ENCODE assay signal across 25 mouse cellular contexts in genomic region chr11:23120533-23121210, GRCm38 (mm10).
"Had no signal": no experiment of that assay in that cellular context is flagged by ENCODE, and none has a peak within 500 bp of the region (broad histone marks: within the 10 kb centered on the region; RNA-seq: fewer than 3 reads in every experiment).

No protein-coding gene starts in this region.

- H3K4me1 ChIP-seq: intestine, embryonic 15.5 days; limb, embryonic 12.5 days had no signal

- H3K27me3 ChIP-seq: heart, embryonic 13.5 days; heart, embryonic 15.5 days; hindbrain, embryonic 12.5 days; intestine, embryonic 15.5 days; limb, embryonic 12.5 days; liver, embryonic 13.5 days had no signal

- H3K36me3 ChIP-seq: heart, embryonic 13.5 days; heart, embryonic 15.5 days; hindbrain, embryonic 12.5 days; intestine, embryonic 15.5 days; limb, embryonic 10.5 days; limb, embryonic 12.5 days; liver, embryonic 13.5 days had no signal

- ATAC-seq: hindbrain, embryonic 16.5 days; inflammation-experienced regulatory T-cells, adult 6 months; intestine, embryonic 15.5 days; intestine, postnatal 0 days had no signal

- H3K9me3 ChIP-seq: heart, embryonic 13.5 days; heart, embryonic 15.5 days; hindbrain, embryonic 12.5 days; intestine, embryonic 15.5 days; limb, embryonic 10.5 days; limb, embryonic 12.5 days; liver, embryonic 13.5 days had no signal

- H3K9ac ChIP-seq: heart, embryonic 13.5 days; heart, embryonic 15.5 days; hindbrain, embryonic 12.5 days; hindbrain, embryonic 14.5 days; intestine, embryonic 15.5 days; limb, embryonic 12.5 days; liver, embryonic 13.5 days had no signal

- DNase-seq: gastrocnemius, postnatal 14 days; gastrocnemius, postnatal 36 days; heart, adult 11 months; heart, adult 2 months; heart, postnatal 14 days; heart, postnatal 36 days; kidney, adult 18-20 months; kidney, adult 8-10 months; kidney, postnatal 10 days; kidney, postnatal 25 days; kidney, postnatal 4 days; liver; liver, embryonic 13.5 days had no signal

- H3K4me3 ChIP-seq: heart, adult 2 months; heart, embryonic 13.5 days; heart, embryonic 15.5 days; hindbrain, embryonic 12.5 days; intestine, embryonic 15.5 days; layer of hippocampus, adult 2 months; left cerebral cortex, adult 2 months; limb, embryonic 10.5 days; limb, embryonic 12.5 days; liver, embryonic 13.5 days had no signal

- H3K27ac ChIP-seq: heart, adult 2 months; heart, embryonic 13.5 days; heart, embryonic 15.5 days; hindbrain, embryonic 12.5 days; hindbrain, embryonic 14.5 days; intestine, embryonic 15.5 days; layer of hippocampus, adult 2 months; left cerebral cortex, adult 2 months; limb, embryonic 10.5 days; limb, embryonic 12.5 days; liver, embryonic 13.5 days had no signal
